Mouse (Mus musculus): ENCODE results near the gene Pkn3.

Pkn3 gene

GRCm38 (mm10) chr2:30063235-30063634 is 14.2 kb upstream of the Pkn3 start:
- peak; percentile 43 for DNase-seq (ENCODE audit: low read depth)

- DNase-seq (ENCODE audit: low read depth) = peak; percentile 25
These were observed 13.7 kb upstream of the Pkn3 start for GRCm38 (mm10) chr2:30063791-30064190.

- DNase-seq (ENCODE audit: low read depth) = peak; percentile 18
These were observed 13.2 kb upstream of the Pkn3 start for GRCm38 (mm10) chr2:30064298-30064697.

DNA sequence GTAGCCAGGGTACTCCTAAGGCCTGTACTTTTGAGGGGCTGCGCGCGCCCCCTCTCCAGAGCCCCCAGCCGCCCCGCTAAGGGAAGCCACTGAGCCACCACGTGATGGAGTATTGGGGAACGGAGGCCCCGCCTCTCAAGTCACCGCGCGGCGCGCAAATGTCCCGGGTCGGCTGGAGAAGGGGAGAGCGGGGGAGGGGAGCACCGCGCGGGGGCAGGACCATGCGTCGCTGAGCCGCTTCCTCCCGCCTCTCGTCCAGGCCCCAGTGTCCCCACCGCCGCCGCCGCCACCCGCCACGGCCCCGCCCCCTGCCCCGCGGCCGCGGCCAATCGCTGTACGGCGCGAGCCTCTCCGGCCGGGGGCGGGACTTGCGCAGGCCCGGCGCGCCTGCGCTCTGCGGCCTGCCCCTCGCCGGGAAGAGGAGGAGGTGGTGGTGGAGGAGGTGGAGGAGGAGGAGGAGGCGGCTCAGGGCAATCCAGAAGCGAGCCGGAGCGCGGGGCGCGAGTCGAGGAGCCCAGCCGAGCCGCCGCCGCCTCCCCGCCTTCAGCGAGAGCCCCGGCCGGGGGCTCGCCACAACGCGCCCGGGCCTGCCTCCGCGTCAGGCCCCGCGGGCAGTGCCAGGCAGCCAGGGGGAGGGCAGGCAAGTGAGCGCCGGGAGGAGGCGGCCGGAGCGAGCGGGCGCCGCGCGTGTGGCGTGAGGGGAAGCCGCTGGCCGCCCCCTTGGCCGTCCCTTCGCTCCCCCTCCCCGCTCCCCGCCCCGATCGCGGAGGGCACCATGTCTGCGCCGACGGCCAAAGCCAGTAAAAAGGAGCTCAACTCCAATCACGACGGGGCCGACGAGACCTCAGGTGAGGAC is 11.2 kb upstream of the Pkn3 start:
- DNase-seq (ENCODE audit: low read depth) = peak; percentile 96

DNA sequence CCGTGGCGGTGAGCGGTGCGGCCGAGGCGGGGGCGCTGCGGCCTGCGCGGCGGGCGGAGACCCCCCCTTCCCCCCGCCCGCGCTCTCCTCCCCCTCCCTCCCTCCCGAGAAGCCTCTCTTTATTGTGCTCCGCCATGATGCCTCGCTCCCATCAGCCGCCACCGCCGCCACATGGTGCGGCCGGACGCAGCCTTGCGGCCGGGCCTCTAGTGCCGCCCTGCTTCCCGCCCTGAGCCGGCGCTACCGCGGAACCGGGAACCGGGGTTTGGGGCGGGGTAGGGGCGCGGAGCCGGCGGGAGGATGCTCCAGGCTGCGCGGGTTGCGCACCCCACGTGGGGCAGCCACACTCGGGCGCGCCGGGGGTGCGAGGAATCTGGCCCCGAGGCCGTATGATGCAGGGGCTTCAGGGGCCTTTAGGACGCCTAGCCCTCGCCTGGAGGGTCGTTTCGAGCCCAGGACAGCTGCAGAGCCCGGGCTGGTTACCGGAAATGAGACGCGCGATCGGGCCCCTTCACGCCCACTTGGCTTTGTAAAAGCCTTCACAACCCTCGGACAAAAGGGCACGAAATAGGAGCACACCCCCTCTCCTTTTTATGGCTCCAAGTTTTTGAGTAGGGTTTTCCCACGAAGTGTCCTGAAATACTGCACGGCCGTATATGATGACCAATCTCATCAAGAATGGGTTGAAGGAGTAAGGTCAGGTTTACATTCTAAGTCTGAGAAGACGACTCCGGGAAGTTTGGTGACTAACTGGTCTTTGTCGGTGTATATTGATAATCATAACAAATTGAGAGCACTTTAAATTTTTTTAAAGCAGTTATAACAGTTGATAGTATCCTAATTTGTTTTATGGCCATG is 10.2 kb upstream of the Pkn3 start:
- peak; percentile 66 for DNase-seq (ENCODE audit: low read depth)

DNA sequence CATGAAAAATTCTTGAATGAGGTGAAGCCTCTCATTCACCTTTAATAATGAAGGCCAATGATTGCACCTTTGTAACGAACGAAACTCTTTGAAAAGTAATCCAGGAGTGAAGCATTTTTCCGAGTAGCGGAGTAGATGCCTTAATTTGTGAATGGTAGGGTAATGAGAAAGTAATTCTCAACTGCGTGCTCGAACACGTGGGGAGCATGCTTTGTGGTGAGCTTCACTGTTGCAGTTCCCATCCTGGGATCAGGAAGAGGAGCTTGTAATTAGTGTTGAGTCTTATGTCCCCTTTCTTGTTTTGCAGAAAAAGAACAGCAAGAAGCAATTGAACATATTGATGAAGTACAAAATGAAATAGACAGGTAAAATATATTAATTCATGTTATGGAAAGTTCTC is 9.5 kb upstream of the Pkn3 start:
- DNase-seq (ENCODE audit: low read depth) = no peak

- DNase-seq (ENCODE audit: low read depth) = no peak
These were observed 4.6 kb upstream of the Pkn3 start for GRCm38 (mm10) chr2:30072875-30073274.

DNA sequence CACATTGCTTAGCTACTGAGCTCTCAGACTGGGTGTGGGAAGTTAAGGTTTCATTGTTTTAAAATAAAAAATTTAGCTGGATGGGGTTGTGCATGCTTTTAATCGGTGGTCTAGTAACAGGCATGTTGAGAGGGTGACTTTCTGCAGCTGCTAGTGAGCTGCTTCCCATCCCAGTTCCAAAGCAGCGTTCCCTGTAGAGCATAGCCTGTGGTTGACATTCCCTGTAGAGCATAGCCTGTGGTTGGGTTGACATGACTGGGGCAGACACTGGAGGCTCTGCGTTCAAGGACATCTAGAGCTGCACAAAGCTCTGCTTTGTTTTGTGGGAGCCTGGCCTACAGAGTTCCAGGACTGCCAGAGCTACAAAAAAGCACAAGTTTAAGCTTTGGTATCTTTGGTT is 4.2 kb upstream of the Pkn3 start:
- DNase-seq (ENCODE audit: low read depth) = no peak

DNA sequence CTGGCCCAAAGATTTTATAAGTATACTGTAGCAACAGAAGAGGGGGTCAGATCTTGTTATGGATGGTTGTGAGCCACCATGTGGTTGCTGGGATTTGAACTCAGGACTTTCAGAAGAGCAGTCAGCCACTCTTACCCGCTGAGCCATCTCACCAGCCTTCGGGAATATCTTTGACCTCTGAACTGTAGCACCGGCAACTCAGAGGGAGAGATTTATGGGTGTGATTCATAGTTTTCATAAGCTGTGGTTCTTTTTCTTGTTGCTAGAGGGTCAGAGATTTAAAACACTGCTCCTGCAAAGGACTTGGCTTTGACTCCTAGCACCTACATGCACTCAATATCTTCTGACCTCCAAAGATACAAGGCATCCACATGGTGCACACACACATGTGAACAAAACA is 1.9 kb upstream of the Pkn3 start:
- peak; percentile 56 for DNase-seq (ENCODE audit: low read depth)

- DNase-seq (ENCODE audit: low read depth) = no peak
These were observed 1.0 kb upstream of the Pkn3 start for GRCm38 (mm10) chr2:30076439-30076838.

DNA sequence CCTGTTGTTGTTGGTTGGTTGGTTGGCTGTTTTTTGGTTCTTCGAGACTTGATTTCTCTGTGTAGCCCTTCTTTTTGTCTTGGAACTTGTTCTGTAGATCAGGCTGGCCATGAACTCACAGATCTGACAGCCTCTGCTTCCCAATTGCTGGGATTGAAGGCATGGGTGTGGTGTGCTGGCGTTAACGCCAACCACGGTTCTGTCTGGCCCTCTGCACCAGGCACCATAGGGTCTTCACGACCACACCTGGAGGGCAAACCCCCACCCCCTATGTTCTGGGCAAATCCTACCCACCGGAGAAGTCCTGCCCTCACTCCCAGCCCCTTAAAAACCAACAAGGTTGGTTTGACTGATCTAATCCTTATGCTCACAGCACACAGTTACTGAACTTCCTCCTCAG is 525 bp upstream of the Pkn3 start:
- no peak for DNase-seq (ENCODE audit: low read depth)

GRCm38 (mm10) chr2:30078349-30078712 is 847 bp downstream of the Pkn3 start:
- DNase-seq (ENCODE audit: low read depth) = no peak

- DNase-seq (ENCODE audit: low read depth) = no peak
These were observed 1.3 kb downstream of the Pkn3 start for GRCm38 (mm10) chr2:30078760-30079159.

GRCm38 (mm10) chr2:30080181-30080800 is 2.8 kb downstream of the Pkn3 start:
- DNase-seq (ENCODE audit: low read depth) = no peak

GRCm38 (mm10) chr2:30084113-30084512 is 6.6 kb downstream of the Pkn3 start:
- no peak for DNase-seq (ENCODE audit: low read depth)

- DNase-seq (ENCODE audit: low read depth) = no peak
These were observed 7.1 kb downstream of the Pkn3 start for GRCm38 (mm10) chr2:30084632-30085031.

DNA sequence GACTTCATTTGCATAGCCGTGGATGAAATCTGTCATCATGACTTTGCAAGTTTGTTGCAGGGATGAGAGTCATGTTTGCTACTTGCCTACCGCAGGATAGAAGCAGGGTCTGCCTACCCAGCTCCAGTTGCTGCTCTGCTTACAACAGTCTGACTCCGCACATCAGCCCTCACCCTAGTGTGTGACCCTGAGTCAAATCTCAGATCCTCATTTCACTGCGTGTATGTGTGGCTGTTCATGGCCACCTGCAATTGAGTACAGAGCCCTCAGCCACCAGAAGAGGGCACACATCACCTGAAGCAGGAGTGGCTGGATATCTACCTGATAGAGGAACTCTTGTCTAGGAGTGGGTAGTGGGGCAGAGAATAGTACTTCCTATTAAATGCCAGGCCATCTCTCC is 9.8 kb downstream of the Pkn3 start:
- no peak for DNase-seq (ENCODE audit: low read depth)

DNA sequence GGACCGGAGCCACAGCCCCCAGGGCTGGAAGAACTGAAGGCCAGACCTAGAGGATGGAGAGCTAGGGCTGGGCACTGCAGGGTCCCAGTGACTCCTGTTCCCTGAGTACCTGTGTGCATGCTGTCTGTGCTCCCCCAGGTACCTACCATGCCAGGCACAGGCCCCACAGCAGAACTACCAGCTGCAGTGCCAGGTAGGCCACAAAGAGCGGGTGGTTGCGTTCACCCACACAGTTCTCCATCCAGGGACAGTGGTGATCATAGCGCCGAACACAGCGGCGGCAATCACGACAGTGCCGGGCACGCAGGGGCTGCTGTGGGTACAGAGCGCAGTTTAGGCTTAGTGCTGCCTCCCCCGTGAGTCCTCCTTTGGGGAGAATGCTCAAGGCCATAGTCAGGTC is 14.0 kb downstream of the Pkn3 start:
- DNase-seq (ENCODE audit: low read depth) = no peak

DNA sequence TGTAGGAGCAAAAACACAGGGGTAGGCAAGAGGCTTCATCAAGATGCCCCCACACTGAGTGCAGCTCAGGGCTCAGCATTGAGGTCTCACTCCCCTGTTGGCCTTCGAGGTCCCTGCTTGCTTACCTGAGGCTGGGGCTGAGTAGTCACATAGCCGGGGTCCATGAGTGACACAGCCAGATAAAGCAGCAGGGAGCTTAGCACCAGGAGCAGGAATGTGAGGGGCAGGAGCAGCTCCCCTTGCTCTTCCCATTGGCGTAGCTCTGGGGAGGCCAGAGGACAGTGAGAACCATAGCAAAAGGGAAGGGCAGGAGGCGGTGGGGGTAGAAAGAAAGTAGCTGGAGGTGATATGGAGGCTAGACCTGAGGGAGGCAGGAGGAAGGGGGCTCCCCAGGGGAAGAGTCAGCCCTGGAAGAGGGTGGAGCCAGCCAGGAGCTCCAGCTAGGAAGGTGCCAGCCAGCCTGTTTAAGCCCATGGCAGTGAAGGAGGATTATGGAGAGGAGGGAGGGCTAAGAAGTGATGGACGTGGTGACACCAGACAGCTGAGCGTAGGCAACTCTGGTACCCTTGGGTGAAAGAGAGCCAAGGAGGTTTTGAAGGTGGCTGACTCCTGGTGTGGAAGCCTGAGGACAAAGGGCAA is 14.9 kb downstream of the Pkn3 start:
- no peak for DNase-seq (ENCODE audit: low read depth)

GRCm38 (mm10) chr2:30093471-30094207 is 16.2 kb downstream of the Pkn3 start, which contains the start of gene Zdhhc12:
Gene Zdhhc12 (minus strand): TSS chr2:30093648.
- DNase-seq (ENCODE audit: low read depth) = peak; percentile 96

- peak; percentile 51 for DNase-seq (ENCODE audit: low read depth)
These were observed 16.7 kb downstream of the Pkn3 start for GRCm38 (mm10) chr2:30094208-30094588.
